Mouse (Mus musculus) cortical plate, adult 2 months (tissue): ENCODE results near the gene Cd59a.

Experiments used
- CTCF ChIP-seq: fragments of 200-500 bp; IDR thresholded peaks from 2 replicates; pipeline ENCODE4 v1.5.1; 2011; ENCODE audit warnings: mild to moderate bottlenecking, control low read depth, low read length; ENCODE audit not compliant: insufficient read depth; ENCODE audit errors: extremely low read depth
- POLR2A ChIP-seq: fragments of 200-500 bp; IDR thresholded peaks from 2 replicates; pipeline ENCODE4 v1.6.1; 2011; ENCODE audit warnings: mild to moderate bottlenecking, low read length, control low read depth; ENCODE audit not compliant: insufficient read depth; ENCODE audit errors: extremely low read depth

DNA sequence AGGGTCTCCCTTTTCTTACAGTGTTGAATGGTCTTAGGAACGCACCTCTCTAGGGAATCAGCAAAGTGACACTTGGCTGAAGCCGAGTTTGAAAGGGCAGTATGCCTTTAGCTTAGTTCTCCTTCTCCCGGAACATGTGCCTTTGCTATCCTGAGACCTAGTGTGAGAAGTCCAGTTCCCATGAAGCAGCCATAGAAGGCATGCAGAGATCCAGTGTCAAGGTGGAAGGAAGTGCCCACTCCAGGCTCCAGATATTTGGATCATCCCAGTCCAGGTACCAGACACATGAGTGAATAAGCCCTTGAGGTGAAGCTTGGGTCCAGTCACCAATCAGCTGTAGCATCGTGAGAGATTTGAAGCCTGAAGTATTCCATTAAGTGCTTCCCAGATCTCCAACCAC, 36.6 kb upstream of the Cd59a start:
- TF ChIP-seq POLR2A (no peak), CTCF (no peak)
